Mouse (Mus musculus) intestine, embryonic 15.5 days (tissue): ENCODE data around the gene Gli3. TPM values are rescaled to one million over a fixed set of nuclear protein-coding genes. Genes with fewer than 3 reads are reported as not detected.

ENCODE experiments used
- ATAC-seq: fragments of 200-750 bp; cut with Nextera tagmentation; 2 replicates; pipeline ENCODE4 v1.8.0; 2017; ENCODE audit warnings: moderate TSS enrichment, moderate library complexity
- H3K27ac ChIP-seq: fragments of 300-500 bp; sonication (generic); 2 replicates; pipeline ENCODE4 v1.5.1; 2015; ENCODE audit warnings: mild to moderate bottlenecking, inconsistent platforms
- H3K27me3 ChIP-seq: fragments of 300-500 bp; sonication (generic); replicated peaks from 2 replicates; pipeline ENCODE4 v1.6.1; 2015; ENCODE audit warnings: inconsistent platforms
- H3K36me3 ChIP-seq: fragments of 300-500 bp; sonication (generic); 2 replicates; pipeline ENCODE4 v1.6.1; 2015; ENCODE audit warnings: inconsistent platforms
- H3K4me1 ChIP-seq: fragments of 300-500 bp; sonication (generic); replicated peaks from 2 replicates; pipeline ENCODE4 v1.6.1; 2015; ENCODE audit warnings: inconsistent platforms
- H3K4me2 ChIP-seq: fragments of 300-500 bp; sonication (generic); replicated peaks from 2 replicates; pipeline ENCODE4 v1.6.1; 2015; ENCODE audit warnings: mild to moderate bottlenecking, inconsistent platforms
- H3K4me3 ChIP-seq: fragments of 300-500 bp; sonication (generic); replicated peaks from 2 replicates; pipeline ENCODE4 v1.5.1; 2015; ENCODE audit warnings: inconsistent platforms
- H3K9ac ChIP-seq: fragments of 300-500 bp; sonication (generic); 2 replicates; pipeline ENCODE4 v1.6.1; 2015; ENCODE audit warnings: inconsistent platforms
- H3K9me3 ChIP-seq: fragments of 300-500 bp; sonication (generic); 2 replicates; pipeline ENCODE4 v1.6.1; 2016; ENCODE audit warnings: inconsistent platforms
- WGBS: fragments of 180-500 bp; shearing (Covaris S2); methylation state at CpG from one replicate; pipeline ENCODE4 v1.1.7; 2015; 5-methylcytosine and 5-hydroxymethylcytosine counted together
- polyA plus RNA-seq: library from polyadenylated mRNA; unstranded; fragments of >200 nt; fragmentation: Nextera tagmentation; extraction: Ambion mirVana; gene quantifications from 2 replicates; pipeline ENCODE4 v1.2.1, GENCODE M21; 2015

The Gli3 gene
- polyA plus RNA-seq, 1 experiment from 2014 or later, result 13.4 TPM

DNA sequence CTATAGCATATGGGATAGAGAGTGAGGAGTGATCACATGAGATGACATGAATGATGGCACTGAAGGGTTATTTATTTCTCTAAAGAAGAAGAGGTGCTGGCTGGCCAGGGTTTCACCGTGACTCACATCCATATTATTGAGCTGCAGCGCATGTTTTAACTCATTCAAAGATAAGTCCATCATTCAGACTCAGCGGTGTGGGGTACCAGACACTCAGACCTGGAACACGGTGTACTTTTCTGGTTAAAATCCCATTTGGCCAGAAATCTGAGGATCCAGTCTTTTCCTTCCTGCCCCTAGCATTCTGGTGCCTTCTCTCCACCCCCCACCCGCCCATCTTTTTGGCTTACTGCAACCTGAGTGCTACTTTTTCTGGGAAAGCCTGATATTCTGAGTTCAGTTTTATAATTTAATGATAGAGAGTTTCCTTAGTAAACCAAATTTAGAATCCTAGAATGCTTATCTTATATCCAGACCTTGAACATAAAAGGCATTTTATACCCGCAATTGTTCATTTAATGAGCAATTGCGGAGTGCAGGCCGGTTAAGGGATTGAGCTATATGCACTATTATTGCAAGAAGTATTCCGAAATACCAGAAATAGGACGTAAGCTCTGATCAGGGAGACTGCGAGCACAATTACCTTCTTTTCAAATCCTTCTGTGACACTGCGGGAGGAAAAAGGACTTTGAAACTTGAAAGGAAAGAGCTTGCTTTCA, 80.3 kb downstream of the Gli3 start:
- Histone ChIP-seq H3K9me3 (no peaks in the 10 kb centered on the region), H3K27ac (no peak overlapping the region), H3K9ac (no peak overlapping the region), H3K27me3 (no peaks in the 10 kb centered on the region), H3K36me3 (no peaks in the 10 kb centered on the region), H3K4me3 (no peak overlapping the region), H3K4me1 (peaks cover 11% of the 10 kb centered on the region; the same call in 1 of the 2 replicates), H3K4me2 (no peak overlapping the region)
- no peak for ATAC-seq
- WGBS, result 62% methylated on average over 12 of the region's 12 CpGs

DNA sequence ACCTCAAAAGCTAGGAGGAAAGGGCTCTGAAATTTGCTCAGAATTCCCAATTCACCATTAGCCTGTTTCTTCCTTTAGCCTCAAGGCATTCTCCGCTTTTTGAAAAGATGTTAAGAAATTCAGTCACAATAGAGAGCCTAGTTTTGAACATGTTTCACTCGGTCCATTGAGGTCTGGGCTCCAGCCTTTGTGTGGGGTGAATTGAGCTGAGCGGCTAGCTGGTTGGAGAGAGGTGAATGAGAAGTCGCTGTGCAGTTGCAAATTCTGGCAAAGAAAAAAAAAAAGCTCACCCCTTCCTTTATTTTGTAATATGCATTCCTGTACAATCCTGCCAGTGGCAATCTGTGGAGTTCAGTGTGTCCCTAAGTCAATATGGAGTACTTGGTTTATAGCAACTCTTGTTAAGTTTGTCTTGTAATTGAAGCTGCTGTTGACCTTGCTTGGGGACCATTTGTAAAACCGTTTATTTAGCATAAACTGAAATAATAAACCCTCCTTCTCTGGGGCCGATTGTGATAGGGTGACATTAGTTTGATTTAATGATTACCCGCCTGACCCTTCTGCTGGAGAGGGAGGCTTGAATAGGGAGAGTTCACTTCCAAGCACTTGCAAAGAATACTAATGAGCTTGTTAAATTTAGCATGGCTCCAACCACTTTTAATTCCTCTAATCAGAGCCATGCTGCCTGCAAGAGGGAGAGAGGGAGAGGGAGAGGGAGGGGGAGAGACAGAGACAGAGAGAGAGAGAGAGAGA, 81.0 kb downstream of the Gli3 start:
- no peak overlapping the region for H3K27ac ChIP-seq
- H3K4me1 ChIP-seq, result peaks cover 11% of the 10 kb centered on the region; the same call in 1 of the 2 replicates
- H3K4me2 ChIP-seq, result no peak overlapping the region
- ATAC-seq, result no peak
- H3K36me3 ChIP-seq, result no peaks in the 10 kb centered on the region
- H3K9ac ChIP-seq, result no peak overlapping the region
- no peaks in the 10 kb centered on the region for H3K9me3 ChIP-seq
- no peak overlapping the region for H3K4me3 ChIP-seq
- WGBS, result 46% methylated on average over 7 of the region's 7 CpGs
- no peaks in the 10 kb centered on the region for H3K27me3 ChIP-seq

DNA sequence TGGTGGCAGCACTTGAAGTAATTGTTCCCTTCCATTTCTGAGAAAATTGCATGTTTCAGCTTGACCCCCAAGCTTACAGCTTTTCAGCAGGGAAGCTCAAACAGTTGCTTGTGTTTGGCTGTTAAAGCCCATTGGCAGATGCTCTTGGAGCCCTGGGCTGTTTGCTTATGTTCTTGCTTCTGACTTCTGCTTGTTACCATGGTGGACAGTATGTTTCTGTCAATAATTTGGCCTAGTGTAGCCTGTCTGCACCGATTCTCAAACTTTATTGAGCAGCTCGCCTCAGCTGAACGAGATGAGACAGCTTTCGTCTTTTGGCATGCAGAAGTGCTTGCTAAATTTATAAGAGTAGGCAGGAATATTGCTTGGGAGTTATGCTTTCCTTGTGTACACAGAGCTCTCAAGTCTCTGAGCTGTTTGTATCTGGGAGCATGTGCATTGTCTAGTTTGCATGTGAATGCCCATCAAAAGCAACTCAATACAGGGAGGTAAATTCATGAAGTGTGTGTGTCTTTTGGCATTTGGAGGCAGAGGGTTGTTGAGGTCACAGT, 82.4 kb downstream of the Gli3 start:
- H3K9ac ChIP-seq, result no peak overlapping the region
- H3K4me1 ChIP-seq, result peaks cover 11% of the 10 kb centered on the region; the same call in 1 of the 2 replicates
- H3K27me3 ChIP-seq, result no peaks in the 10 kb centered on the region
- H3K4me3 ChIP-seq, result no peak overlapping the region
- H3K9me3 ChIP-seq, result no peaks in the 10 kb centered on the region
- ATAC-seq, result no peak
- no peak overlapping the region for H3K4me2 ChIP-seq
- no peak overlapping the region for H3K27ac ChIP-seq
- no peaks in the 10 kb centered on the region for H3K36me3 ChIP-seq
- 52% methylated on average over 4 of the region's 4 CpGs for WGBS

DNA sequence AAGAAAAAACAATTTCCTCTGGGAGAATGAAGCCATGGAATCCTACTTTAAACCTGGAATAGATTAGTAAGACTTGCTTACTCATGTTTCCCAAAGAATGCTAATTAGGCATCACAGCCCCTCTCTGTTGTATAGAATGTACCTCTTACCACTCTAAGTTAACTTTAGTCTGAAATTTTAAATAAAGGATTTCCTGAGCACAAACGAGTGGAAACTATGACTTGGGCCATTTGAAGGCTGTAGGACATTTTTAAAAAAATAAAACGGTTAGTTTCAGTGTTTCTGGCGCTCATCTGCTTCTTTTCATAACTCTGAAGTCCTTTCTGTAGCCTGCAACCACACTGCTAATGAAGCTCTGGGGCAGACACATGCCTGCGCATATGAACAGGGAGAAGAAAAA, 83.2 kb downstream of the Gli3 start:
- H3K9me3 ChIP-seq, result no peaks in the 10 kb centered on the region
- H3K4me2 ChIP-seq, result no peak overlapping the region
- no peak for ATAC-seq
- no peak overlapping the region for H3K9ac ChIP-seq
- 61% methylated on average over 4 of the region's 4 CpGs for WGBS
- H3K4me3 ChIP-seq, result no peak overlapping the region
- no peaks in the 10 kb centered on the region for H3K36me3 ChIP-seq
- H3K27ac ChIP-seq, result no peak overlapping the region
- peaks cover 11% of the 10 kb centered on the region; the same call in 1 of the 2 replicates for H3K4me1 ChIP-seq
- no peaks in the 10 kb centered on the region for H3K27me3 ChIP-seq

DNA sequence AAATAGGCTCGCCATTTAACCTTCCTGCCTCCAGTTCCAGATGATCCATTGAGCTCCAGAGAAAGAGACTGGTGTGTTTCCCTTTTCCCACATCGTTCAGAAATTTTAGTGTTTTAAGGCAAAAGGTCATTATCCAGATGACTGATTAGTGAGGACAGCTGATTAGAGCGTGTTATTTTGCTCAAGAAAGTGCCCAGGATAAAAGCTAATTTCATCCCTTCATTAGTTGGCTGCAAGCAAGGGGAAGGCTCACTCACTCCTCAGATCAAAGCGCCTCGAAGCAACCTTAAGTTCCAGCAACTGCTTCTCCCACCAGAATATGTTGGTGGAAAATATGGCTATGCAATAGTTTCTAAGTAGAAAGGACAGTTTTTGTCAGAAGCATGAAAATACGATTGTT, 86.4 kb downstream of the Gli3 start:
- no peak overlapping the region for H3K27ac ChIP-seq
- no peaks in the 10 kb centered on the region for H3K36me3 ChIP-seq
- no peak overlapping the region for H3K9ac ChIP-seq
- H3K27me3 ChIP-seq, result no peaks in the 10 kb centered on the region
- no peak for ATAC-seq
- WGBS, result 60% methylated on average over 6 of the region's 6 CpGs
- no peak overlapping the region for H3K4me3 ChIP-seq
- H3K4me2 ChIP-seq, result no peak overlapping the region
- H3K4me1 ChIP-seq, result 0 out of 2 replicates have a peak, but pooled peaks cover 3% of the 10 kb centered on the region
- no peaks in the 10 kb centered on the region for H3K9me3 ChIP-seq

DNA sequence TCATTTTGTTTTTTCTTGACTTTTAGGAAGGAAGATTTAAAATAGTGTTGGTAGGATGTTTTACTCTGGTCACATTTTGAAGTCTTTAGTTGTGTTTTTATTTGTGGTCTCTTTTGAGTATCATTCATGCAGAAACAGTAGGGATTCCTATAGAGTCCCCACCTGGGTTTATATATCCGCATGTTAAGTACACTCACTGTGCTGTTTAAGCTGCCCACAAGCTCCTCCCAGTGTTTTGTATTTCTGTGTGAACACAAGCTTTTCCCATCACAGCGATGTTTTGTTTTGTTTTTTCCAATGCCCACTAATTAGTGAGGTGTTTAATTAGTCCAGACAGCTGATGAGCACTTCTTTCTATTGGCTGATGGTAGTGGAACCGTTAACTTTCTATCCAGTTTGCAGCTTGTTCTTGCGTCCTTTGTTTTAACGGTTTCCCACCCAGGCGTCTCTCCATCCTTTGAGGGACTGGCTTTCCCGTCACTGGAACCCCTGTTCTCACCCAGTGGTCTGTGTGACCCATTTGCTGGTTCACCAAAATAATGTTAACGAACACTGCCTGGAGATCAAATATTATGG, 87.1 kb downstream of the Gli3 start:
- H3K27me3 ChIP-seq, result no peaks in the 10 kb centered on the region
- no peaks in the 10 kb centered on the region for H3K9me3 ChIP-seq
- no peak overlapping the region for H3K4me2 ChIP-seq
- ATAC-seq, result no peak
- WGBS, result 80% methylated on average over 8 of the region's 8 CpGs
- H3K4me1 ChIP-seq, result 0 out of 2 replicates have a peak, but pooled peaks cover 3% of the 10 kb centered on the region
- H3K27ac ChIP-seq, result no peak overlapping the region
- H3K36me3 ChIP-seq, result no peaks in the 10 kb centered on the region
- no peak overlapping the region for H3K9ac ChIP-seq
- H3K4me3 ChIP-seq, result no peak overlapping the region

DNA sequence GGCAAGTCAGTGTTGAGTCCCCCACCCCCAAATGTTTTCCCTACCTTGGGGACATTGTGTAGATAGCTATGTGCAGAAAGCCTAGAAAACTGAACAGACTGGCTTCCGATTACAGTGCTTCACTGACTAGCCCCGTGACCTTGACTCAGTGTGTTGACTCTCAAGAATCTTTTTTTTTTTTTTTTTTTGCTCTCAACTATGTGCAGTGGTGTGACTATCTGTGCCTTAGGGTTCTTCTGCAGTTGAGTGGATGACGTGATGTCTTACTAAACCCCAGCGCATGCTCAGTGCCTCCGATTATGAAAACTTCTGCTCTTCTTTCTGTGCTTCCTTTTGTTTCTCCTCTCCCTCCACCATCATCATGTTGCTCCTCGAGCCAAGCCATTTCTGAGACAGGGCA, 87.7 kb downstream of the Gli3 start:
- Histone ChIP-seq H3K4me3 (no peak overlapping the region), H3K27me3 (no peaks in the 10 kb centered on the region), H3K36me3 (no peaks in the 10 kb centered on the region), H3K27ac (no peak overlapping the region), H3K9ac (no peak overlapping the region), H3K4me1 (no peaks in the 10 kb centered on the region), H3K9me3 (no peaks in the 10 kb centered on the region), H3K4me2 (no peak overlapping the region)
- WGBS, result 73% methylated on average over 6 of the region's 6 CpGs
- no peak for ATAC-seq

DNA sequence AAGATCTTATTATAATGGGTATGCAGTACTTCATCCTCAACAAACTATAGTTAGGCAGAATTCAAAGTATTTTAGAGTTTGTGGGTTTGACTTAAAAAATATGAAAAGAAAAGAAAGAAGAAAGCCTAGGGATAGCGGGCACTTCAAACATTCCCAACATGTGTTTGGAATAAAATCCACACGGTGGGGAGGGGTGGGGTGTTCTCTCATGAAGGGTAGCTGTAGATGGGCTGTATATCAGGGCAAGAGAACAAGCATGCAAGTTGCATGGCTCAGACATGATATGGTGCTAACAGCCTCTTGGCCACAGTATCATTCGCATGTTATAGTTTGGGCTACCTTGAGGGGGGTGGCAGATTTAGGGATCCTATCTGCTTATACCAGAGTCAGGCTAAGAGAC, 89.0 kb downstream of the Gli3 start:
- Histone ChIP-seq H3K9me3 (no peaks in the 10 kb centered on the region), H3K9ac (no peak overlapping the region), H3K27me3 (no peaks in the 10 kb centered on the region), H3K36me3 (no peaks in the 10 kb centered on the region), H3K4me3 (no peak overlapping the region), H3K4me2 (no peak overlapping the region), H3K27ac (no peak overlapping the region), H3K4me1 (no peaks in the 10 kb centered on the region)
- ATAC-seq, result no peak
- 83% methylated on average over 3 of the region's 3 CpGs for WGBS

DNA sequence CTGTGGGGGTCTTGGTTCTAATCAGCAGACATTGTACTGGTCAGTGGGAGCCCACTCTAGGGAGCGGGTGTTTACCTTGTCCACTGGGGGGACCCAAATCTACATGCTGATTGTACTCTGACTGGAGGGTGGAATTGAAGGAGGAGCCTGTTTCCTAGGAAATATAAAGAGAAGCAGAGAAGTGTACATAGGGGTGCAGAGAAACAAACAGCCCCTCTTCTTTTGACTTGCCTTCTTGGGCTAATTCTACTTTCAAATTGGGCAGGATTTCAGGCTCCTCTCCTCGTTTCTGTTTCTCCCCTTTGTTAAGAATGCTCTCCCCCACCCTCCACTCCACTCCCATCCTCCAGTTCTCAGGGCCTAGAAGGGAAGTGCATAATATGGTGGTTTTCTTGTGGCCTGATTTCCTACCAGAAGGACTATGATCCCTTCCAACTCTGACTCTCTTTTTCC, 93.6 kb downstream of the Gli3 start:
- Histone ChIP-seq H3K27me3 (no peaks in the 10 kb centered on the region), H3K9ac (no peak overlapping the region), H3K27ac (no peak overlapping the region), H3K4me1 (no peaks in the 10 kb centered on the region), H3K4me3 (no peak overlapping the region), H3K9me3 (no peaks in the 10 kb centered on the region), H3K4me2 (no peak overlapping the region), H3K36me3 (no peaks in the 10 kb centered on the region)
- no peak for ATAC-seq
- 50% methylated on average over 2 of the region's 2 CpGs for WGBS

DNA sequence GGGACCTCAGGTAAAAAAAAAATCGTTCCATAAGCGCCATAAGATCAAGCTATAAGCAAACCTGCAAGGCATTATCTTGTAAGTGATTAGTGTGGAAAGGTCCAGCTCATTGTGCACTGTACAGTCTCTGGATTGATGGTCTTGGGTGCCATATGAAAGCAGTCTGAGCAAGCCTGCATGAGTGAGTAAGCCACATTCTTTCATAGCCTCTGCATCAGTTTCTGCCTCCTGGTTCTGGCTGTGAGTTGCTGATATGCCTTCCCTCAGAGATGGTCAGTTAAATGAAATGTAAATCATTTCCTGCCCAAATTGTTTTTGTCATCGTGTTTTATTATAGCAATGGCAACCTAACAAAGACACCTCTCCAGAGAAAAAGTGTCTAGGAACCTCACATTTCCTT, 98.4 kb downstream of the Gli3 start:
- H3K27me3 ChIP-seq, result no peaks in the 10 kb centered on the region
- H3K27ac ChIP-seq, result no peak overlapping the region
- no peak overlapping the region for H3K9ac ChIP-seq
- H3K36me3 ChIP-seq, result no peaks in the 10 kb centered on the region
- ATAC-seq, result no peak
- no peak overlapping the region for H3K4me2 ChIP-seq
- 81% methylated on average over 3 of the region's 3 CpGs for WGBS
- H3K4me1 ChIP-seq, result no peaks in the 10 kb centered on the region
- H3K9me3 ChIP-seq, result no peaks in the 10 kb centered on the region
- no peak overlapping the region for H3K4me3 ChIP-seq

DNA sequence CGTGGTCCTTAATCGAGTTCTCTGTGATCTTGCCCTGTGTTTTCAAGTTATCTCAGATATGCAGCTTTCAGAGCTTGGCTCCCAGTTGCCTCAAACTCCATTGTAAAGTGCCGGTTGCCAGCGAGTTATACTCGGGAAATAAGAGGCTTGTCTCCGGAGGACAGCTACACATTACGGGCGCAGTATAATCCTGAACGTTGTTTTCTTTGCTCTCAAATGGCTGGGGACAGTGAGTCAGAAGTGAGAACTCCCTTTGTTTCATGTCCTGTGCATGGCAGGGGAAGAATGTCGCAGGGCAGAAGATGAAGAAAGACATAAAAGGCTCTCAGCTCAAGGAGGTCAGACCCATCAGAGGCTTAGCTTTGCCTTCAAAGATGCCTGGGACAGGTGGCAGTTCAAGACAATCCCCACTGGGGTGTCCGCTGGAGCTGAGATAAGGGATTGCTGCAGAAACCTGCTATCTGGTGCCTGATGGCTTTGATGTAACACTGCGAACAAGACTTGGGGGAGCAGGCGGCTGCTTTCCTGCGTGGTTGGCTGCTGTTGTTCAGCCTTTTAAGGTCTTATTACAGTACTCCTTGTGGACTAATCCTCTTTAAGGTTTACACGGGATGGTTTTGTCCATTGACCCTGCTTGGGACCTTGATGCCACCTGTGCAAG, 108.0 kb downstream of the Gli3 start:
- Histone ChIP-seq H3K27ac (no peak overlapping the region), H3K9me3 (no peaks in the 10 kb centered on the region), H3K4me1 (no peaks in the 10 kb centered on the region), H3K27me3 (no peaks in the 10 kb centered on the region), H3K36me3 (no peaks in the 10 kb centered on the region), H3K4me3 (no peak overlapping the region), H3K4me2 (no peak overlapping the region), H3K9ac (no peak overlapping the region)
- WGBS, result 41% methylated on average over 15 of the region's 15 CpGs
- no peak for ATAC-seq
